Mouse (Mus musculus): ENCODE results near the gene Ifitm7.
A peak's percentile ranks its signal among the peaks of the same experiment; 100 is the strongest.
"Not testable (repeated sequence)": the region's sequence is repeated elsewhere in the genome, so short reads cannot be mapped to it uniquely, and the experiment has no call there.

Gene Ifitm7

DNA sequence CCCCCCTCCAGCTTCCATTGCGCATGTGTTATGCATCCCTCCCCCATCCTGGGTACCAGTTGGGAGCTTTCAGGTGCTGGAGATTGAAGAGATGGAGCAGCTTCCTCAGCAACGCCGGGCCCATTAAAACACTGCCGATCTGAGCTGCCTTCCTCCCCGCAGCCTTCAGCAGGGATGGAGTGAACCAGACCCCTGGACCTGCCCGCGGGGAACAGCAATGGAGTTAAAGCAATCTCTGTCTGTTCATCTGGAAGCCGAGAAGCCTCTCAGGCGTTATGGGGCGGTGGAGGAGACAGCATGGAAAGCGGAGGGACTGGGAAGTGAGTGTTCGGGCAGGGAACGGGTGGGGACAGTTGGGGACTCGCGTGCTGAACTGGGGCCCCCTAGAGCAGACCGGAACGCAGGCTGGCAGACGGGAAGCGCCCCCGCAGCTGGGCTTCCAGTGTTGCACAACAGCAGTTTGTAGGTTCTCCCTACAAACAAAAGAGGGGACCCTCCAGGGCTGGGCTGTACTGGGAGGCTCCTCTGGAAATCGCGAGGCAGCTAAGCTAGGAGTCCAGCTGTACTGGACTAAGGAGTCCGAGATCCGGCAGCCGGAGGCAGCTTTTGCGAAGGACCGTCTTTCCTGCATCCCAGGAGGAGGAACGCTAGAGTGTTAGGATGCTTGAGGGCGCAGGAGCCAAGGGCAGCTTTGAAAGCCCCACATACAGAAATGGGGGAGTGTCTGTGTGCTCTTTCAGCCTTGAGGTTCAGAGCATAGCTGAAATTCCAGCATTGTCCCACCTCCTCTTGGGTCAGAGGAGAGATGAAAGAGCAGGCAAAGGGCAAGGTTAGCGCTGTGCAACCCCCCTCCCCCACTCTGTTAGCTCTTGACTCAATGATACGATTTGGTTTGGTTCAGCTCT is at the start of gene Ifitm7, which contains the start of gene 2900011O08Rik:
TSS of gene Ifitm7 (minus strand) at position 315 of the 905 bp plus-strand sequence.
TSS of gene 2900011O08Rik (plus strand) at position 31 of the 905 bp plus-strand sequence.
- DNase-seq (ENCODE audit: low spot score in 2 of 2): peak; percentile 23 to 65

DNA sequence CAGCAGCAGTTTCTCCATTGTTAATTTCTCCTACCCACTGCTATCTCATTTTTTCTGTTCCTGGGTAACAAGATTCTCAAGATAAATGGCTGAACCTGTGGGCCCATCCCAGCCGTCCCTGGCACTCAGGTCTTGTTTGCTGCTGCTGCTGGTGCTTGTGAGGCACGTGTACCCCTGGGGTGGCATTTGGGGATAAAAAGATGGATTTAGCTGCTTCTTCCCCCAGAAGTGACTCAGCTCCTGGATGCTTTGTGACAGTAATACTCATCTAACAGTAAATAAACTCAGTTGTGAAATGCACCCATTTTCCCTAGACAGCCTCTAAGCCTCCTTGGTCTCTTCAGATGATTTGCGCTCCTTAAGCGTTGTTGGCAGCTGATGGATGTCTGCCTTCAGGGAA is 46.4 kb upstream of the Ifitm7 start:
- peak in 1 of 2 experiments; percentile 37 for DNase-seq (ENCODE audit: low spot score in 2 of 2)

DNA sequence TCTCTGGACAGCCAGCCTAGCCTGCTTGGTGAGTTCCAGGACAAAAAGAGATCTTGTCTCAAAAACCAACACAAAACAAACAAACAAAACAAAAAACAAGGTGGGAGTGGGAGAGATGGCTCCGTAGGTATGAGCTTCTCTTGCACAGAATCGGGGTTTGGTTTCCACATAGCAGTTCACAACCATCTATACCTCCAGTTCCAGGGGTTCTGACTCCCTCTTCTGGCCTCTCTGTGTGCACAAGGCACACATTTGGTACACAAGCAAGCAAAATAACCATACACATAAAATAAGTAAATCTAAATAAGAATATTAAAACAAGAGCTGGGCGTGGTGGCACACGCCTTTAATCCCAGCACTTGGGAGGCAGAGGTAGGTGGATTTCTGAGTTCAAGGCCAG is 44.0 kb upstream of the Ifitm7 start:
- no peak for DNase-seq (ENCODE audit: low spot score in 2 of 2)

DNA sequence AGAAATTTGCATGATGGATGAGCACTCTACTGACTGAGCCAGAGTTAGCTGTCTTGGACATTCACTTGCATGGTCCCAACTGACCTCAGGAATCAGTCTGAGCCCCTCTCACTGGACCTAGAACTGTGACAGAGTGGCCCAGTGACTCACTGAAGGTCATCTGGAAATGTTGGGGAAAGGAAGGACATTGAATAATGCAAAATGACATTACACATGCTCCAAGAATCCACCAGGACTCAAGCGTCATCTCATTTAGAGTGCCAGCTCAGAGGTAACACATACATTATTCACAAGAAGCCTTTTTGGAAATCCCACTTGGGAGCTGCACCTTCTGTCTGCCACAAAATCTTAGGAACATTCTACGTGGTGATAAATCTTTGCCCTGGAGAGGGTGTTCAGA is 43.2 kb upstream of the Ifitm7 start:
- peak in 1 of 2 experiments; percentile 29 for DNase-seq (ENCODE audit: low spot score in 2 of 2)

DNA sequence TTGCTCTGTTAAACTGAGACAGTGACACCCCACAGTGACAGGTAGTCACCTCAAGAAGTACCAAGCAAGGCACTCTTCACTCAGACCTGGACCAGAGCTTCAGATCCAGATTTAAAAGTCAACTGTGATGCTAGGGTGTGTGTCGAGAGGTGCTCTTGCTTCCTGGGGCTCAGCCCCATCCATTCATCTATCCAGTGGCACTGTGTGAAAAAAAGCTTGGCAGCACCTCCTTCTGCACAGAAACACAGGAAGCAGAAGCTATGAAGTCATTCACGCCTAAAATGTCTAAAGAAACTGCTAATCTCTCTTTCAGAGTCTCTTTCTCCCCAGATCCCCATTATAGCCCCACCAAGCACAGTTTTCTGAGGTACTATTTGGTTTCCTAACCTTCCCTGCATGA is 42.4 kb upstream of the Ifitm7 start:
- peak in 1 of 2 experiments; percentile 28 for DNase-seq (ENCODE audit: low spot score in 2 of 2)

DNA sequence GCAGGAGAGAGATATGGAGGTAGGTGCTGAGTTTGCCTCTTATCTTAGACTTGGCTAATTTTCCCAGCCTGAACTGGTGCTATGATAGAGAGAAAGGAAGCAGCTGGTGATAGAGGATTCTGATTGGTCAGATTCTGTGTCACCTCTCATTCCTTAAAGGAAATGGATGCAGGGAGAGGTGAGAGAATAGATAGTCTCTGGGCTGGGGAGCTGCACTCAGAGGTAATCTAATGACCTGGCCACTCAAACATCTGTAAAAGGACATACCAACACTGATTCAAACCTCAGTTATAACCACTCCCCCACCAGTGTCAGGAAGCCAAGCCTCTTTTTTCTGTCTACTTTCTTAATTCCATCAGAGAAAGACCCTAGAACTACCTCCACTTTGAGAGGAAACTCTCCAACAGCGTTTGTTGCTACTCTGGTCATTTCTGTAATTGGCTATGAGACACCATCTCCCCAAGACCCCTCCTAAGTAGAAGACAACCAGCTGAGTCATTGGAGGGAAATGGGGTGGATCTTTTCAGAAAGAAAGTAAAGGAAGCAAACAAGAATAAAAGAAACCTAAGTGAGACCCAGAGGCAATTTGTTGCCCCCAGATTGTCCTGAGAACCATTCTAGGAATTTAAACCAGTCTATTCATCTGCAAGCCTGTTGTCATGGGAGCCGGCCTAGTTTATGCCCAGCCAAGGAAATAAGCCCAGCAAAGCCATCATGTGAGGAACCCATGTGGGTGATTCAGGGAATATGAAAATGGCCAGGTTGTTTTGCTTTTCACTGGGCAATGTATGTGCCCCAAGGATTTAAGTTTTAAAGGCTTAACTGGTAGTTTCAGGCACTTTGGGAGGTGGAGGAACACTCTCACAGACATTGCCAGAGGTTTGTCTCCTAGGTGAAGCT is 38.7 kb upstream of the Ifitm7 start:
- DNase-seq (ENCODE audit: low spot score in 2 of 2): no peak

DNA sequence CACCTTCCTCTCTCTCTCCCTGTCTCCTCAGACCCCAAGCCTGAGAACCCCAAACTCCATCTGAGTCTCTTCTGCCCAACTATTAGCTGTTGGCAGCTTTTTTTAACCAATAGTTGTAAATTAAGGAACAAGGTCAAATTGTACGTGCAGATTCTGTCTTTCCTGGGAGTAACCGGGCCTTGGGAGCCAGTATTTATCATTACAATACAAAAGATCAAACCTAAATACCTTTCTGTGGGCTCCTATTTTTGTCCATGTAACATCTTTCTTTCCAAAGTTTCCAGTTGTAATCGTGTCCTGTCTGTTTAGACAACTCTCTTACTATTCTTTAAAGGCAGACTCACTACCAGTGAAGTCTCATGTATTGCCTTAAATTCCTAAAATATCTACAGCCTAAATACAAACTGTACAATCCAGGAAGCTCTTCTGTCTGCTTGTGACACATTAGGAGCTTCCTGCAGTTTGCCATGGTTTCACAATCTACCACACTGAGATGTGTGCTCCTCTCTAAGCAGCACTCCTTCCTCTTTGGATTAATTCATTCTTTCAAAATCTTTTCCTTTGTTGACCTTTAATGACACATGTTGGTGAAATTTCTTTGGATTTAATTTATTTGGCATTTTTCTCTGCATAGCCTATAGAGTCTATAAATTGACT is 34.6 kb upstream of the Ifitm7 start:
- no peak for DNase-seq (ENCODE audit: low spot score in 2 of 2)

DNA sequence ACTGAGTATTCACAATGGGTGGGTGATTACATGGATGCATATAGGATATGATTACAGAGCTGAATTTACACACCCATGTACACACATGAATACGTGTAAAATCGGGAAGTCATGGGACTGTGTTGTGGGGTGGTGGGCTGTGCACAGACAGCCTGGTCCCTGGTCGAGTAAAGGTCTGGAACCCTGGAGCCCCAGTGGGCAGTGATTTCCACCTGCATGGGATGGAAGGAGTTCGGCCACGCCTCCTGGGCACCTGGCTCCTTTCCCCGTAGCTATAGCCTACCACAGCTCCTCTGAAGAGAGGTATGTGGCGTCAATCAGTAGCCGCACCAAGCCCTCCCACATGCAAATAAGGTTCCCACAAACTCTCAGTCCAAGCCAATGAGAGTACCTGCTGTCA is 30.6 kb upstream of the Ifitm7 start:
- no peak for DNase-seq (ENCODE audit: low spot score in 2 of 2)

DNA sequence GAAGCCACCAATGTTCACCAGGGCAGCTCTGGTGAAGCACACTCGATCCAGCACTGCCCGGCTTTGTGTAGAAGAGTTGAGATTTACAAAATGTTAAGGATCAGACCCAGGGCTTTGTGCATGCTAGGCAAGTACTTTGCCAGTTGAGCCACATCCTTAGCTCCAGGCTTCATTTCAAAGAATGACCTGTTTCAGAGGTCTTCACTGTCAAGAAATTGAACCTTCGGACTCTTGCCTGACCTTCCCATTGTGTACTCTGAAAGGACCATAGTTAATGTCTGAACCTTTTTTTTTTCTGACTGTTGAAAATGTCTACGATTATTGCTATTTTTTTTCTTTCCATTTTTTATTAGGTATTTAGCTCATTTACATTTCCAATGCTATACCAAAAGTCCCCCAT is 23.3 kb upstream of the Ifitm7 start:
- DNase-seq (ENCODE audit: low spot score in 2 of 2): no peak

DNA sequence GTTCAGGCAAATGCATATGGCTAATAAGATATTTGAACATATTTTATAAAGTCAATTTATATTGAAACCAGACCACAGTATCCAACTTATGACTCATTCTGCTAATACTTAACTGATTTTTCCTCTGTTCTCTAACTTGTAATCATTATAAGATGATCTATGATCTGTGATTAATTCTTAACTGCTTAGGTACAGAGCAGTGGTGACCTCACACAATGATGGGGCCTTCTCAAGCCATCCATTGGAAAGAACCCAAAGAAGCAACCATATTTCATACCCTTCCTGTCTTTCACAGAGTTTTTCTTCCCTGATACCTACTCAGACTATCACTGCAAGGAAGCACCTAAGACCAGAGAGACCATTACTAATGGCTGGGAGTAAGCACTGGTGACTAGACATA is 22.0 kb upstream of the Ifitm7 start:
- no peak for DNase-seq (ENCODE audit: low spot score in 2 of 2)

DNA sequence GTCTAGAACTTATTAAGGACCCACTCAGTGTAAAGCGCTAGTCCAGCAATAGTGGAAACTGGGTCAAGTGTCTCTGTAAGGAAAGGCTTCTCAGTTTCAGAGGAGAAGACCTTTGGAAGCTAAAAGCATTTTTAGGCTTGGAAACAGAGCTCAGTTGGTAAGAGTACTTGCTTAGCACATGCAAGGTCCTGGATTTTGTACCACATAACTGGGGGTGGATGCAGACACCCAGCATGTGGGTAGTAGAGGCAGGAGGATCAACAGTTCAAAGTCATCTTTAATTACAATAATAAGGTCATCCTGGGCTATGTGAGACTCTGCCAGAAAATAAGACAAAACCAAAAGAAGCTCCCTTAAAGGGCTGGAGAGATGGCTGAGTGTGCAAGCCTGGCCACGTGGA is 21.4 kb upstream of the Ifitm7 start:
- no peak for DNase-seq (ENCODE audit: low spot score in 2 of 2)

DNA sequence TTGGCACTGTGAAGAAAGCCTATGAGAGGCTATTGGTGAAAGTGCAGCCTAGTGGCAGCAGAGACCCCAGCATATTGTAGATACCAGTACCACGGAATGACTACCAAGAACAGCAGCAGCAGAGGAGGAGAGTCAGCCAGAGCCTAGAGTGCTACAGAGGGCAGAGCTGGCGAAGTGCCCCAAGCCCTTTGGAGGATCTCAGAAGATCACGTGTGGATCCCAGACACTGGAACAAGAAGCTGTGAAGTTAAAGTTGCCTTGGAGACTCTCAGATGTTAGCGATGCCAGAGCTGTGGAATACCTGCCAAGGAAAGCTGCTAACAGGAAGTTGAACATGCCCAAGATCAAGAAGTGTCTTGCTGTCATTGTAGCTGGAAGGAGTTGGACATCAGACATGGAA is 18.6 kb upstream of the Ifitm7 start:
- DNase-seq (ENCODE audit: low spot score in 2 of 2): no peak

DNA sequence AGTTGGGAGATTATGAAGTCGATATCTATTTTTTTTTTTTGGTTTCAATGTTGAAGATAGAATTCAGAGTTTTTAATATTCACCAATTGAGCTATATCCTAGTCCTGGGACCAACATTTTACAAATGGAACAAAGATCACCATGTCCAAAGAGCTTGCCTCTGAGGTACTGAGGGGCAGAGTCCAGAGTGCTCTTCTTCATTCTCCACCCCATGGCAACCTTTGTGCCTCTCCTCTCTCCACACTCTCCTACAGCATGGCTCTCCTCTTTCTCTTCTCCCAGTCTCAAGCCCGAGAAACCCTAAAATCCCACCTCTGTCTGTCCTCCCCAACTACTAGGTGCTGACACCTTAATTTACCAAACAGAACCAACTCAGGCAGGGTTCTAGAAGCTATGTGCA is 18.0 kb upstream of the Ifitm7 start:
- no peak for DNase-seq (ENCODE audit: low spot score in 2 of 2)

DNA sequence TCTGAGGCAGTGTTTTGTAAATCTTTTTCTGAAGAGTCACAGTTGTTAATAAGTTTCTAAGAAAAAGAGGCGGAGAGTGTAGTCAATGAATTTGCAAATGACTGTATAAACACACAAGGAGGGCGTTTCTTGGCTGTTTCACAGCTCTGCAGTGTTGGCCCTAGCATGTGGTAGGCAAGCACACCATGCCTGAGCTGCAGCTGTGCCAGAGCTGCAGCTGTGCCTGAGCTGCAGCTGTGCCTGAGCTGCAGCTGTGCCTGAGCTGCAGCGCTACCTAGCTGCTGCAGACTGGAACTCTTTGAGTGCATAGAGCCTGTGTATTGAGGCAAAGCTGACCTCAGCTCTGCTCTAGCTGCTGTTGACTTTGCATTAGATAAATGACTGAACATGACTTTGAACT is 17.5 kb upstream of the Ifitm7 start:
- no peak for DNase-seq (ENCODE audit: low spot score in 2 of 2)

DNA sequence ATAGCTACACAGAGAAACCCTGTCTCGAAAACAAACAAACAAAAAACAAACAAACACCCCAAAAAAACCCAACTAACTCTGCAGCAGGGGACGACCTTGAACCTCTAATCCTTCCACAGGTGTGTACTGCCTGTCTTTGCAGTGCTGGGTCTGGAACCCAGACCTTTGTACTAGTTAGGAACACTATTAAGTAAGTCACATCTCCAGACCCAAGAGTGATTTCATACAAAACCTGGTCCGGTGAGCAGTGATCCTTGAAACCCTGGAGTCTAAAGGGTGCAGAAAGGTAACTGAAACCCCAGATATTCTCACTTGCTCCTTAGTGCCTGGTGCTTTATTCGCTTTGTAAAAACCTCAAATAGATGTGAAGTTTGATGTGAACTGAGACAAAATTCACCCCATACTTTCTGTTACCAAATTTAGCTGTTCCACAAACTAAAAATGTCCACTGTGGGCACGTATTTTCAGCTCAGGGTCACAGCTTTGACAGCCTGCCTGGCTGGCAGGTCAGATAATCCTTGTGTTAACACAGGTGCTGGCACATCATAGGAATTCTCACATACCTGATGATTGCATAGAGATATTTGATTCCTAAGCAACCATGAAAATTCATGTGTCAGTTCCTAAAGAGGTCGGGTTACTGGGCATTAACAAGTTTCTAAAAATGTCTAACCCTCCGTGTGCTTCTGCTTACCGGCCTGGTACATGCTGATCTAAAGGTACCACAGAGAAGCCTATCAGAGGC is 16.9 kb upstream of the Ifitm7 start:
- DNase-seq (ENCODE audit: low spot score in 2 of 2): no peak

DNA sequence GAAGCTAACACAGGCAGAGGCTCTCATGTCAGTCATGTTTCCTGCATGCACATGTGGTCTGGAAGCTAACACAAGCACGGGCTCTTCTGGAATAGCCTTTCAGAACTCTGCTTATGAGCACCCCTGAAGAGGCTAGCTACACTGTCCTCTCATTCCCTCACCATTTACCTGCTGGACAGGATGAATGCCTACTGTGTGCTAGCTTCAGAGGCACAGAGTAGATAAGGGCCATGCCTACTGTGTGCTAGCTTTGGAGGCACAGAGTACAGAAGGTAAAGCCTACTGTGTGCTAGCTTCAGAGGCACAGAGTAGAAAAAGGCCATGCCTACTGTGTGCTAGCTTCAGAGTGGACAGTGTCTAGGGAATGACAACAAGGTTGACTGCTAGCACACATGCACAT is 7.8 kb upstream of the Ifitm7 start:
- no peak for DNase-seq (ENCODE audit: low spot score in 2 of 2)

DNA sequence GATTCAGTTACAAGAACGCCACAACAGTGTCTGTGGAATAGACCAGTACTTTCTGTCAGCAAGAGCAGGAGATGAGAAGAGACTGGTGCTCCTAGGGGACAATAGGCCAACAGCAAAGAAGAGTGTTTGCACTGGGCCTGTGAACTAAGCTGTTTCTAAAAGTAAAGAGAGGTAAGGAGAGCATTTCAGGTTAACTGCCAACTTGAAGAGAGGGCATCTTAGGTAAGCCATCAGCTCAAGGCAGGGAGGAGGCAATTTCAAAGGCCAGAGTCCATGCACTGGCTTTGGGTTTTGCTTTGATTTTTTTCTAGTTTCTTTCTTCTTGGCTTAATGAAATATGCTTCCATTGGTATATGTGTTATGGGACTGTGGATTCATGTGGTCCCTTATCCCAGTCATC is 7.4 kb upstream of the Ifitm7 start:
- DNase-seq (ENCODE audit: low spot score in 2 of 2): no peak

DNA sequence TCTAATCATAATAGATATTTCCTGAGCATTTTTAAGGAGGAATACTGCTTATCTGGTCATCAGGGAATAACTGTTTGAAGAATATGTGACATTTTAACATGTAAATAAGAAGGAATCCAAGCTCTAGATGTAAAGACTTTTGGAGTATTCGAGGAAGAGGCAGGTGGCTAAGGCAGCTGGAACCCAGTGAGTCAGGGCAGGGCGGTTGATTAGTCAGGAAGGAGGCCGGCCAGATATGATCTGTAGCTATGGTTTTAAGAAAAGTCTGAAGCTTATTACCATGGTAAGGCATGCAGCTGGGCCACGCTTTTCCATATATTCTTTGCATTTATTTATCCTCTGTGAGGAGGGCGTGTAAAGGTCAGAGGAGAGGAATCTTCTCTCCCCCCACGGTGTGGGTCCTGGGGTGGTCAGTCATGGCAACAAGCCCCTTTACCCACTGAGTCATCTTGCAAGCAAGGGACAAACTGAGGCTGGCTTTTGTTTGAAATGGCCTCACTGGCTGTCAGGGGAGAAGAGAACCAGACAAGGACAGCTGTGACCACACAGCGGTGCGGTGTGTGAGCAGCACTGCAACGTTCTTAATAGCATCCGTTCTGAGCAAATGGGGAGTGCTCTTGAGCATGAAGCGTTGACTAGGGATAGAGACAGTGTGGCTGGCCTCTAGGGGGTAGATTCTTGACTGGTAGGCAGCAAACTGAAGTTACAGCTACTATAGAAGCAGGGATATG is 6.0 kb upstream of the Ifitm7 start:
- DNase-seq (ENCODE audit: low spot score in 2 of 2): no peak

DNA sequence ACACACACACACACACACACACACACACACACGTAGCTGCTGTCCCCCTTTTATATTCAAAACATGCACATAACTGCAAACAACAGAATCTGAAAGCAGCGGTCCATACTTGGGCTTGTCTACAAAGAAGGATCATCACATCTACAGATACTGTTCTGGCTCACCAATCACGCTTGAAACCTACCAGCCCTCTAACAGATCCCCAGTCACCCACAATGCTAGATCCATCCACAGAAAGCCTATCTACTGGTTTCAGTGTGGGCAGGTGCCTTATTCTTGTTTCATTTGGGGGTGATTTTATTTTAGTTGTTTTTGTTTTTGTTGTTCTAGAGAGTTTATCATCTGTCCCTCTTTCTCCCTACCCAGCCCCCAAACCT is 503 bp downstream of the Ifitm7 start:
- no peak for DNase-seq (ENCODE audit: low spot score in 2 of 2)

DNA sequence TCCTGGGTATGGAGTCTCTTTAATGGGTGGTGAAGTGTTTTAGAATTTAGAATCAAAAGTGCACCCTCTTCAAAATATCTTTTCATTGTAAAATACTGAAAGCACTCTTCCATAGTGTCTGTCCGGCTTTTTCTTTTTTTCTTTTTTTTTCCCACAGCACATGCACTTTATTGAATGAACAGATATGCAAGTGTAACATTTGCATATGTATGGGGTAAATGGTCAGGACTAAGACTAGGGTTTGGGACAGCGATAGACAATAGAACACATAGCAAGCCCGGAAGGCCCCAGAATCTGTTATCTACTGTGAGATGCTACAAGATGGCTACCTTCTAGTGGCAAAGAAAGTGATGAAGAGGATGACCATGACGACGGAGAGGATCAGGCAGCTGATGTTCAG is 3.5 kb downstream of the Ifitm7 start:
- DNase-seq (ENCODE audit: low spot score in 2 of 2): no peak

DNA sequence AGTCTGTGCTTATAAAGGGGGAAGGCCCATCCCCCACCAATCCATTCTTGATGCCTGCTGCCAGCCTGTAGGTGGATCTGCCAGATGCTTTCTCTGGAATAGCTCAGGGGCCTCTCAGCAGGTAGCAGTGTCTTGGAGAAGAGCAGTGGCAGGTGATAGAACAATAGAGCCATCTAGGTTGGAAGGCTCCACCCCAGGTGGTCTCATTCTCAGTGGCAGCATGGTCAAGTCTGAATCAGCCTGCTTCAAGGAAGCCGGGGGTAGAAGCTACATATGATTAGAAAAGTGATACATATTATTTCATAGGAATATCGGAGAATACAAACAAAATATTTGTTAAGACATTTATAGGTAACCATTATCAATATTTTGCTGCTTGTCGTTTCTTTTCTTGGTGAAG is 5.0 kb downstream of the Ifitm7 start:
- not testable (repeated sequence) for DNase-seq (ENCODE audit: low spot score in 2 of 2)

Data from left cerebral cortex, adult 9 months (tissue).